Mouse (Mus musculus) CH12.LX (cell line): ENCODE measurements around the gene Slc6a11.

Experiments
- CTCF ChIP-seq, 2 experiments: IDR thresholded peaks in 1 of 2; conservative IDR thresholded peaks in 1 of 2; 2 replicates each; pipeline ENCODE4 v1.5.1; 2011 to 2012; ENCODE audit warnings: low read depth in 2 of 2, low read length in 2 of 2, improper control_type of control experiment in 1 of 2, inconsistent platforms in 1 of 2, mild to moderate bottlenecking in 1 of 2, moderate library complexity in 1 of 2
- E2F4 ChIP-seq: IDR thresholded peaks from 2 replicates; pipeline ENCODE4 v1.6.1; 2011; ENCODE audit warnings: low read depth, low read length, improper control_type of control experiment; ENCODE audit not compliant: insufficient replicate concordance
- MAX ChIP-seq: IDR thresholded peaks from 2 replicates; pipeline ENCODE4 v1.6.1; 2011; ENCODE audit warnings: low read length, improper control_type of control experiment
- PAX5 ChIP-seq: IDR thresholded peaks from 2 replicates; pipeline ENCODE4 v1.6.1; 2012; ENCODE audit warnings: low read length, inconsistent platforms, mixed read lengths
- POLR2A ChIP-seq: IDR thresholded peaks from 2 replicates; pipeline ENCODE4 v1.6.1; 2011; ENCODE audit warnings: low read depth, mild to moderate bottlenecking, improper control_type of control experiment, low read length
- POLR2AphosphoS2 ChIP-seq: IDR thresholded peaks from 2 replicates; pipeline ENCODE4 v1.6.1; 2011; ENCODE audit warnings: low read depth, low read length, improper control_type of control experiment
- SIN3A ChIP-seq: IDR thresholded peaks from 2 replicates; pipeline ENCODE4 v1.6.1; 2012; ENCODE audit warnings: low read length, improper control_type of control experiment, inconsistent platforms
- TBP ChIP-seq: conservative IDR thresholded peaks from 2 replicates; pipeline ENCODE4 v1.6.1; 2011; ENCODE audit warnings: low read depth, low read length, improper control_type of control experiment
- USF1 ChIP-seq: IDR thresholded peaks from 2 replicates; pipeline ENCODE4 v1.6.1; 2014; ENCODE audit warnings: low read depth, mild to moderate bottlenecking, inconsistent platforms, low read length, improper control_type of control experiment
- ZC3H11A ChIP-seq: IDR thresholded peaks from 2 replicates; pipeline ENCODE4 v1.6.1; 2012; ENCODE audit warnings: low read depth, mild to moderate bottlenecking, inconsistent platforms, low read length, improper control_type of control experiment

DNA sequence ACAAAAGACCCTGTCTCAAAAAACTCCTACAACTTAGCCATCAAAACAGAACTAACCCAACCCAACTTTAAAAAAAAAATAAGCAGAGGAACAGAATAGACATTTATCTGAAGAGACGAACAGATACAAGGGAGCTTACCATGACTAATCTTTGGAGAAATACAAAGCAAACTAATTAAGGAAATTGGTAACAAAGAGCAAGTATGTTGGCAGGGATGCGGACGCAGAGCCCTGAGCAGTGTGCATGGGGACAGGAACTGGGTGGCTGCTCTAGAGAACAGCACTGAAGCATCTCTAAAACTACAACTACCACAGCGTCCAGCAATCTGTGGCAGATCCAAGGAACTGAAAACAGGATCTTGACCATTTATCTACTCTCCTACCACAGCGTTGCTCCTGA is 11.5 kb upstream of the Slc6a11 start:
- TF ChIP-seq POLR2A (no peak), CTCF (conservative IDR thresholded peaks at IDR 0.05 in 1 of 2, IDR thresholded peaks at IDR 0.05 in 1 of 2; ENCODE audit: low read depth in 2 of 2, low read length in 2 of 2) (no peak), TBP (no peak), SIN3A (no peak), USF1 (no peak), PAX5 (no peak), POLR2AphosphoS2 (no peak), MAX (no peak), E2F4 (no peak), ZC3H11A (no peak)
